Mouse (Mus musculus) bone marrow macrophage, adult 2 months (primary cell): ENCODE data around the gene Tex29.

ENCODE experiments used
- CTCF ChIP-seq: IDR thresholded peaks from 2 replicates; pipeline ENCODE4 v1.5.1; 2012; ENCODE audit warnings: low read depth, mild to moderate bottlenecking, low read length, moderate library complexity
- POLR2A ChIP-seq: IDR thresholded peaks from 2 replicates; pipeline ENCODE4 v1.6.1; 2012; ENCODE audit warnings: mild to moderate bottlenecking, low read depth, low read length, borderline replicate concordance

DNA sequence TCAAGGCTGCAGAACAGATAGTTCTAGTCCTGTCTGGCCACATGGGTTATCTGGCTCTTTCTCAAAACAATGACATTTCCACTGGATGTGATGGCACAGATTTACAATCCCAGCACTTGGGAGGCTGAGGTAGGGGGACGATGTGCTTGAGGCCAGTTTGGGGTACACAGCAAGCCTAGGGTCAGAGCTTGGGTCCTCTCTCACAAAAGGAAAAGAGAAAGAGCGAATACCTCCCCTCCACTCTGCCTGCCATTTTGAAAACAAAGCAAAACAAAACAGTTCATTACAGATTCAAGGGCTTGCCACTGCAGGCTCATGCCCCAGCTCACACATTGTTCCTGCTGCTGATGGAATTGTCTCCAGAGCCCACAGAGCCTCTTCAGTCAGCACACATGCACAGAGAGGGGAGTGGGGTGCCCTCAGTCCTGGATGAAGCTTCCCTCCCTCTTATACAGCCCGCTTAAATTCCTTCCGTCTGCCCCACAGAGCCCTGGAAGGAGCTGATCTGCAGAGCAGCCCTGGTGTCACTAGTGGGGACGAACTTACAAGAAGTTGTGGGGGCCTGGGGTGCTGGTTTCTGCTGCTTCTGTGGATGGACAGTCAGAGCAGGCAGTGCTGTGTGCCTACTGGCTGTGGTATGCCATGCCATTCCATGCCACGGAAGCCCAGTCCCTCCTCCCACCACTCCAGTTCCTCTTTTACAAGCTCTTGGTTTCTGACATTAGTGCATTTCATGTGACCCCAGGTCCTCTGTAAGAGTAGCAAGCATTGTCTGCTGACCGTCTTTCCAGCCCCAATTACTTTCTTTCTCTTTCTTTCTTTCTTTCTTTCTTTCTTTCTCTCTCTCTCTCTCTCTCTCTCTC is 49.1 kb downstream of the Tex29 start:
- TF ChIP-seq CTCF: no peak
- no peak for TF ChIP-seq POLR2A
